Mouse (Mus musculus): ENCODE data around the gene Cubn. TPM values are rescaled to one million over a fixed set of nuclear protein-coding genes. Genes with fewer than 3 reads are reported as not detected.

The Cubn gene
- total RNA-seq, 4 experiments from 2014 or later: 0.26 to 0.49 (median 0.35) TPM

GRCm38 (mm10) chr2:13409767-13410519 lies 81.7 kb downstream of the Cubn start:
- peak in 1 of 2 experiments; percentile 31 for DNase-seq (ENCODE audit: low spot score in 2 of 2)

GRCm38 (mm10) chr2:13408333-13408732 lies 83.3 kb downstream of the Cubn start:
- DNase-seq (ENCODE audit: low spot score in 2 of 2): no peak

DNA sequence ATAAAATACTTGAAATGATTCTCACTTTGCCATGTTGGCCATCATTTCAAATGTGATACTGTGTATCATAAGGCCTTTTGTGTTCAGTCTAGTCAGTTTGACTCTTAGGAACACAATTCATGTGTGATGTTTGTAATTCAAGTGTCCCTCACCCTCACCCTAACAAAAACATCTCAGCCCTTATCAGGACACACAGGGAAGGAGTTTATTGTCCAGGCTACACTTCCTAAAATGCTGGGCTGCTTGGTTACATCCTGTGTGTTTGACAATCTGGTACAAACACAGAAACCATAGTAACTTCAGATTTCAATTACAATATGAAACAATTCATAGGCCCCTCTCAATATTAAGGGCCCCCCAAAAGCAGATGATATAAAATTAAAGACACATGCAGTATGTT lies 83.9 kb downstream of the Cubn start:
- DNase-seq (ENCODE audit: low spot score in 2 of 2): no peak

DNA sequence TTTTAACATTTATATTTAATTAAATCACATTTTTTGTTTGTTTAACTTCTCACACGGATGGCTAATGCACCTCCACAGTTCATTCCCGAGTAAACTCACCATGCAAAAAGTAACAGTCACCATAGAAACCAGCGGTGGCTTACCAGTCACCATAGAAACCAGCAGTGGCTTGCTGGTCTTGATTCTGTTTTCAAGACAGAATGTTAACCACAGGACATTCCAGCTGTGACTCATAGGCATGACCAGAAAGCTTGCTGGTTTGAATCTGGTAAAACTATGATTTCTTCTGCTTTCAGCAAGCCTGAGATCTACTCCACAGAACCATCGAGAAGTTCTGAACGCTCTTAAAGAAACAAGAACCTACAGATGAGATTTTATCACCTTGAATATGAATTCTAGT lies 84.3 kb downstream of the Cubn start:
- DNase-seq (ENCODE audit: low spot score in 2 of 2): no peak

DNA sequence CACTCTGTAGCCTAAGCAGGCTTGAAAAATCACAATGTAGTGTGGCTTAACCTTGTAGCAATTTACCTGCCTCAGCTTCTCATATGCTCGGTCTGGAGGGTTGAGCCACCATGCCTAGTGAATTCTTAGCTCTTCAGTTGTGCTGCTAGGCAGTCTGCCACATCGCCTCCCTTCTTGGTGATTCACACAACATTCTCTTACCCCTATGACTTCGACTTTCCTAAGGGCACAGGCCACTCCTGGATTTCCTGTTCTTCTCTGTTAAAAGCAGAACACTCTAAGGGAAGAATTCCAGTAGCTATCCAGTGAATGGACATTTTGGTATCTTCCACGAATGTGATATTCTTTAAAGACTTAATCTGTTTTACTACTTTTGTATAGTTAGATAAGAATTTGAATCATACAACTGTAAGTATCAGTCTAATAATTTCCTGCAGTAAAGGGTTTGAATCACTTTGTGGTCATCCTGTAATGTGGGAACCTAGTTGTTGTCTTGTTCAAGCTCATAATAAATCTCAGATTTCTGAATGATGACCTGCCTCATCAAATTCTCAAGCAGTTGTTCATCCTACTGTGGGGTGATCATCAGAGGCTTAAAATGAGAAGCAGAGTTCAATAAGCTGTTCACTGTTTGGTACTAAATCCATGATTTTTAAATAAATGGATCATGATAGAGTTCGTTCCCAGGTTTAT lies 86.5 kb downstream of the Cubn start:
- DNase-seq (ENCODE audit: low spot score in 2 of 2): no peak

GRCm38 (mm10) chr2:13400831-13401230 lies 90.8 kb downstream of the Cubn start:
- DNase-seq (ENCODE audit: low spot score in 2 of 2): no peak

DNA sequence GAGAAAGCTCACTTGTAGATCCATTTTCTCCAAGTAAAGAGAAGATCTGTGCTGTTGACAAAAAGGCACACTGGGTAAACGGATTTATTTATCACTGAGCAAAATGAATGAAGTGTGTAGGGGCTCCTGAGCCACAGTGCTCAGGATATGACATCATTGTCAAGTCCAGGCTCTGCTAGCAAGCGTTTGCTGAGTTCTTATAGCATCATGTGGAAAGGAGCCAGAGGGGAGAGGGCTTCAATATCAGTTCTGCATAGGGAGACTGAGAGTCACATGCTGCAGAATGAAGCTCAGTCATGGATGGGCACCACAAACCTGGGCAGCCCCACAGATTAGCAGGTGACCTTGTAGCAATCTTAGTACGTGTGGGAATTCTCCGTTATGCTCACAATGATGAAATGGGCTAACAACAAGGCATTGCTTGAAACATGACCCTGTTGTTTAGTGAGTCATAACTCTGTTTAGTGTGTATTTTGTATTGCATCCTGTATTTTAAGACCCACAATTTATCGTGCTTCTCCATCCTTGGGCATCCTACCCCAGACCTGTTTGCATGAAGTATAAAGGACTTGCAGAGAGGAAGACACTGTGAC lies 92.0 kb downstream of the Cubn start:
- DNase-seq (ENCODE audit: low spot score in 2 of 2): no peak

- DNase-seq (ENCODE audit: low spot score in 2 of 2): no peak
These were observed 92.7 kb downstream of the Cubn start for GRCm38 (mm10) chr2:13398955-13399354.

DNA sequence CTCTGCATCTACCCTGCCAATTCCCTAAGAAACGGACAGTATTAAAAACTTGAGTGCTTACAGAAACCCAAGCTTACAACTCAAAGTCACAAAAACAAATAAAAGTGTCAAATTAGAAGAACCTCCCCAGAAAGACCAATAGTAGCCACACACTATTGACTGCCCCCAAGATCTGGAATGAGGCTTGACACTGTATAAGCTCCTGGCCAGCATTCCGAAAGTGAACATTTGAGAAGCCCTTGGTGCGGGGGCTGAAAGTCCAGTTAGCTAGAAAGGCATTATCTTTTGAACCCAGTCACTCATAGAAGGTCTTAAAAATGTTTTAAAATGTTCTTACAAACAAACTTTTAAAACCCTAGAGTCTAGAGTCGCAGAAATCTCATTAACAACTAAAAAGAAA lies 93.1 kb downstream of the Cubn start:
- no peak for DNase-seq (ENCODE audit: low spot score in 2 of 2)

- no peak for DNase-seq (ENCODE audit: low spot score in 2 of 2)
These were observed 95.5 kb downstream of the Cubn start for GRCm38 (mm10) chr2:13396124-13396540.

DNA sequence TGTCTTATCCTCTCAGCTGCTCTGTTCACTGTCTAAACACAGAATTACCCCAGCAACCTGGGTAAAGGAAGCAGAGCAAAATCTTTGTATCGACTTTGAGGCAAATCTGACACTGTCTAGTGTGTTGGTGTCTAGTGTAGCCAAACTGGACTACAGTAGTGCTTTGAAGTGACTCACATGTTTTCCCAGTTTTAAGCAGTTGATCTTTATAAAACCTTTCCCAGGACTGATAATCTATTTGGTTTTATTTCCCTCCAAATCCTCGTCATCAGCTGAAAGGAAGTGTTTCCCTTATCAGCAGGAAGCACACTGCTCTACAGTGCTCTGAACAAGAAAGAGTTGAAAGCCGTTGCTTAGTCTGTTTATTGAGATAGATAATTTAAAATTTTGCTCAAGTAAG lies 100.6 kb downstream of the Cubn start:
- no peak for DNase-seq (ENCODE audit: low spot score in 2 of 2)

- DNase-seq (ENCODE audit: low spot score in 2 of 2): no peak
These were observed 105.0 kb downstream of the Cubn start for GRCm38 (mm10) chr2:13386631-13387030.

DNA sequence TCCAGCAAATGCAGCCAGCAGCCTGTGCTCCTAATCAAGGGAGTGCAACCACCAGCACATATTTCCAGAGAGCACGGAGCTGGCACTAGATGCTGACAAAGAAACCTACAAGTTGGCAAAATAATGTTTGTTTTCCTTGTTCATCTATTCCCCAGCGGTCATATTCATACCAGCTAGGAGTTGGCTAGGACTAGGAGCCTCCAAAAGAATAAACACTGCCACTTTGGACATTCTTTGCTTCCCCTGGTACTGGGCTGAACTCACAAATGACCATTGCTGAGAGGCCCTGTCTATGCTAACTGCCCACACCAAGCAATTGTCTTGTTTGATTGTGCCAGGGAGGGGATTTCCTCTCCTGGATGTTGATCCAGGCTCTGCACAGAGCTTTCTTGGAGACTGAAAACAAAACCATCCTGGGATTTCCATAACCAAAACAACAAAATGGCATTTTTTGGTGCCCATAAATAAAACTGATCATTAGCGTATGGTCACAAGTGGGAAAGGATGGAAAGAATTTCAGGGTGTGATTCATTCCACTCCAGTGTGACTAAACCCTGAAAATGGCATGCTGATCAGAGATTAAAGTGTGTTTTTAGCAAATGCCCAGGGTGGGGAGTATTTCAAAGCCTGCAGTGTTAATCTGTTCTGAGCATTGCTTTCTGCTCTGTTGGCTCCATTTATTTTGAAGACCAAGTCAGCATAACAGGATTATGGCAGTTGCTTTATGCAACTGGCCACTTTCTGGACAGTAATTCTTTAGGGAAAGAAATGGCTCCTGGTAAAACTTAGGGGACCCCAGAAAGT lies 105.9 kb downstream of the Cubn start:
- DNase-seq (ENCODE audit: low spot score in 2 of 2): no peak

DNA sequence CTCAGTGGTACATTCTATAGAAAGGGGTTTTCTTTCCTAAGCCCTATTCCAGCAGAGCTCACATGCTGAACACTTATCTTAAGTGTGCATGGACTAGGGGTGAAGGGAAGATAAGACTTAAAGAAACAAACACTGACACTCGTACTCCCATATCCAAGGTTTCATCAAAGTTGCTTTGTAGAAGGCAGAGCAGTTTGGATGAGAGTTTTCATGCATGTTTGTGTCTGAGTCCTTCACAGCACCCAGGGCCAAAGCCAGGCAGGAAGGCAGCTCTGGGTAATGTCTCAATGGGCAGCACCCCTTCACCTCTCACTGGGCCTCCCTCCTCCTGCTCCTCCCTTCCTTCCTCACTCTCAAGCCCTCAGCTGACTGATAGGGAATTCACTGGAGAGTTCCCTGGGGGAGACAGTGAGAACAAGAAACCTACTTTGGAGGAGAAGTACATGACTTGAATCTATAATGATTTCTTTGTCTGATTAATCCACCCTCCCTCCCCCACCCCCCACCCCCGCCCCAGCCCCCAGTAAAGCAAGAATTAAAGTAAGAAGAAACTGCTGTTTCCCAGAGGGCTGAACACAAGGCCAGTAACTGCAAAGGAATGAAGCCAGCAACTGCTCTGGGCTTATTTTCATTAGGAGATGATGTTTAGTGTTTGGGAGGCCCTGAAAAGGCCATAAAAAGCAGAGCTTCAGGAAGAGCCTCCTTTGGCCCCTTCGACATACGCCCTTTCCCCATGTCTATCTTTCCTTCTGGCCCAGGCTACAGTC lies 106.7 kb downstream of the Cubn start:
- DNase-seq (ENCODE audit: low spot score in 2 of 2): no peak

- DNase-seq (ENCODE audit: low spot score in 2 of 2): no peak
These were observed 115.4 kb downstream of the Cubn start for GRCm38 (mm10) chr2:13376166-13376565.

DNA sequence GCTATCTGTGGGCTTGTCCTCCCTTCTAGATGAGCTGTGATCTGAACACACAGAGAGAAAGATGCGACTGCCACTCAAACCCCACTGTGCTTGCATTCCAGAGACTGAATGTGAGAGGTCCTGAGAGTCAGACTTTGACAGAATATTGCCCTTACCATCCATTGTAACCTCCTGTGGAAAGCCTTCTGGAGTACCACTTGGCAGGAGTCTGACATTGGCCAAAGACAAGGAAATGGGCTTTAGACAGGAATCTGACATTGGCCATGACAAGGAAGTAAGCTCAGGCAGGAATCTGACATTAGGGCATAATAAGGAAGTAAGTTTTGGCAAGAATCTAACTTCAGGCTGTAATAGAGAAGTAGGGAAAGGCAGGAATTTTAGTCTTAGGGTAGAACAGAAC lies 118.3 kb downstream of the Cubn start:
- no peak for DNase-seq (ENCODE audit: low spot score in 2 of 2)

- no peak for DNase-seq (ENCODE audit: low spot score in 2 of 2)
These were observed 118.8 kb downstream of the Cubn start for GRCm38 (mm10) chr2:13372825-13373224.

DNA sequence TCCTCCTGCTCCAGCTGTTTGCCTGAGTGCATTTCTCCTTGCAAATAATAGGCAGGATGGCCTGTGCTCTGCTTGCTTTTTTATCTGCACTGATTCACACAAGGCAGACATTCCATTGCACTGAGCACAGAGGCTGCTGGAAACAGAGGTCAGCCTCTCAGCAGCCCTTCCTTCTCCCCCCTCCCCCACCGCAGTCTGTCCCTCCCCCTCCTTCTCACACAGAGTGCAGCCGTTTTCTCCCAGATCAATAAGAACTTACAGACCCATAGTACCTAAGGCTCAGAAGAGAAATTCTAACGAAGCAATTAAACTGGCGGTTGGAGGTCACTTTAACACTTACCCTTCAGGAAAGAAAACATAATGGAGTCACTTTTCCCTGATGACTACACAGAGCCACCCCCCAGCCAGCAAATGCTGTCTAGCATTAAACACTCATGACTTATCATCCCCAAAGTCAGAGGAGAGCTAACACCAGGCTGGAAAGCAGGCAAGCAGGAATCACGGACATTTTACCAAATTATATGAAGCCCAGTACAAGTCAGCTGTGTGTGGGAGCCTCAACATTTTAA lies 119.3 kb downstream of the Cubn start:
- no peak for DNase-seq (ENCODE audit: low spot score in 2 of 2)

- DNase-seq (ENCODE audit: low spot score in 2 of 2): no peak
These were observed 119.8 kb downstream of the Cubn start for GRCm38 (mm10) chr2:13371797-13372170.

DNA sequence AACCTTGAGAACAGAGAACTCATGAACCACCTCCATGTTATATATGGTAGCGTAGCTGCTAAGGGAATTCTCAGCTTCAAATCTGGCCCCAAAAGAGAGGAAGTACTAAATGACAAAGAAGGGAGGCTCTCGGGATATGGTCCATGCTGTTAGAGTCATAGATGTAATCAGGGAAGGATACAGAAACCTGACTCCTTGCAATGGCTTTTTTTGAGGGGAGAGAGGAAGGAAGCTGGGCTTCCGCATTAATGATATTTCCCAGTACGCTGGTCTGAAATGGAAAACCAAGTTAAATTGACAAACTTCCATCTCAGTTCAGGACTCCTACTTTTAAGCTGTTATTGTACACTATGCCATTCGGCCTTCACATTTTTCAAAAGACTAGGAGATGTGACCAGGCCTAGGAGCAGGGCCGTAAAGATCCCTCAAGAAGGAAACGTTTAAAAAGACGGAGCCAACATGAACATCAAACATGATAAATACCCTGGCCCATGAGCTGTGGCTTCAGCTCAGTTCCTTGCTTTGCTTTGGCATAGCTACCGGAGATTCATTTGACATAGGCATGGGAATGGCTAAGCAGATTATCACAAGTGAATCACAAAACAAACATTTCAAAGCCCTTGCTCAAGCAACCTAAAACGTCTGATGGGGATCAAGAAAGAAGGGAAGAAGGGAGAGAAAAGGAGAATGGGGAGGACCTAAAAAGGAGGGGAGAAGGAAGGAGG lies 120.4 kb downstream of the Cubn start:
- DNase-seq (ENCODE audit: low spot score in 2 of 2): no peak

Measured in left cerebral cortex, adult 8-10 months (tissue).